Mouse (Mus musculus) heart, adult 2 months (tissue): ENCODE results near the gene Dnajc30. TPM values are rescaled to one million over a fixed set of nuclear protein-coding genes. Genes with fewer than 3 reads are reported as not detected.

Experiments used
- DNase-seq, 2 experiments: peaks; one replicate each; pipeline ENCODE4 v3.0.0; 2021
- H3K27ac ChIP-seq: fragments of 200-600 bp; 2 replicates; pipeline ENCODE4 v1.8.1; 2022
- H3K27me3 ChIP-seq: fragments of 200-500 bp; 2 replicates; pipeline ENCODE4 v1.6.1; 2012; ENCODE audit warnings: mild to moderate bottlenecking, low read length, inconsistent platforms, mixed read lengths; ENCODE audit not compliant: control insufficient read depth, insufficient read depth
- H3K36me3 ChIP-seq: fragments of 200-500 bp; 2 replicates; pipeline ENCODE4 v1.6.1; 2012; ENCODE audit warnings: low read length, inconsistent platforms; ENCODE audit not compliant: control insufficient read depth, insufficient read depth
- H3K4me1 ChIP-seq: fragments of 200-500 bp; 2 replicates; pipeline ENCODE4 v1.6.1; 2011; ENCODE audit warnings: low read length; ENCODE audit not compliant: control insufficient read depth, insufficient read depth
- H3K4me3 ChIP-seq: fragments of 200-600 bp; 2 replicates; pipeline ENCODE4 v1.8.1; 2022
- H3K79me2 ChIP-seq: fragments of 200-500 bp; replicated peaks from 2 replicates; pipeline ENCODE4 v1.6.1; 2012; ENCODE audit warnings: mild to moderate bottlenecking, inconsistent platforms, low read length, moderate library complexity, mixed read lengths; ENCODE audit not compliant: control insufficient read depth, insufficient read depth
- H3K9ac ChIP-seq: fragments of 200-500 bp; 2 replicates; pipeline ENCODE4 v1.6.1; 2012; ENCODE audit warnings: low read depth, mild to moderate bottlenecking, control low read depth, inconsistent platforms, low read length, mixed read lengths
- CTCF ChIP-seq: fragments of 200-600 bp; IDR thresholded peaks from 2 replicates; pipeline ENCODE4 v1.8.1; 2022; ENCODE audit warnings: antibody characterized with exemption, mild to moderate bottlenecking, moderate library complexity
- EP300 ChIP-seq: fragments of 200-500 bp; IDR thresholded peaks from 2 replicates; pipeline ENCODE4 v1.6.1; 2011; ENCODE audit warnings: low read depth, low read length, control low read depth; ENCODE audit not compliant: insufficient read depth
- POLR2A ChIP-seq: fragments of 200-500 bp; IDR thresholded peaks from 2 replicates; pipeline ENCODE4 v1.6.1; 2011; ENCODE audit warnings: mild to moderate bottlenecking, low read depth, low read length, control low read depth; ENCODE audit not compliant: insufficient read depth
- WGBS: fragments of 180-500 bp; shearing (Covaris S2); methylation state at CpG from one replicate; pipeline ENCODE4 v1.1.7; 2018; 5-methylcytosine and 5-hydroxymethylcytosine counted together
- intact Hi-C: fragments of 180-260 bp; cut with DNase I; formaldehyde crosslinking; loops from one replicate; pipeline ENCODE4 v1.15.1; 2025
- polyA plus RNA-seq: library from polyadenylated mRNA; depleted of rRNA; stranded (reverse); fragments of >200 nt; gene quantifications from 2 replicates; pipeline ENCODE4 v1.2.3, GENCODE M21; 2012
- total RNA-seq, 2 experiments: library from RNA; stranded (reverse); gene quantifications; 2 replicates each; pipeline ENCODE4 v1.2.3; 2021

Gene Dnajc30
- total and polyA plus RNA-seq, 3 experiments: 35.7 to 46.1 (median 38.4) TPM

- TF ChIP-seq EP300 (no peak), POLR2A (no peak), CTCF (no peak)
- intact Hi-C loops: no loop called here
Measured at GRCm38 (mm10) chr5:135070448-135070847, 6.4 kb downstream of the Dnajc30 start.

DNA sequence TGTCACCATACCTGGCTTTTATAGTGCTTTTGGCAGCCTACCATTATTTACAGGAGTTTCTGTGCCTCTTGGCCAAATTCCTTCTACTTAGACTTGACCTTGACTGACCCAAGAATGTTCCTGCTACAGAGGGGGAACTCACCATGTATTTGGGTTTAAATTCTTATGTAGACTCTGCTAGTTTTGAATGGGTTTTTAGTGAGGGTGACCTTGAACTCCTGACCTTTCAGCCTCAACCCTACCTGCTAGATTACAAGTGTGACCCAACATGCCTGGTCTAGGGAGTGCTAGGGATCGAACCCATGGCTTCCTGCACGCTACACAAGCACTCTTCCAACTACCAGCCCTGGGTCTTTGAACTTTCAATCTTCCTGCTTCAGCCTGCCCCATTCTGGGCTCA, 8.1 kb downstream of the Dnajc30 start:
- DNase-seq: no peak
- H3K4me1 ChIP-seq: no peaks in the 10 kb centered on the region
- intact Hi-C loops: no loop called here
- H3K79me2 ChIP-seq: no peaks in the 10 kb centered on the region
- WGBS: 92% methylated on average over 2 of the region's 2 CpGs
- H3K27me3 ChIP-seq: no peaks in the 10 kb centered on the region
- no peak for TF ChIP-seq EP300
- no peak for TF ChIP-seq CTCF
- TF ChIP-seq POLR2A: no peak
- H3K4me3 ChIP-seq: no peak overlapping the region
- no peaks in the 10 kb centered on the region for H3K36me3 ChIP-seq
- H3K27ac ChIP-seq: no peak overlapping the region
- H3K9ac ChIP-seq: no peak overlapping the region

More at GRCm38 (mm10) chr5:135070448-135070847, 6.4 kb downstream of the Dnajc30 start:
- Histone ChIP-seq H3K27ac (no peak overlapping the region), H3K36me3 (no peaks in the 10 kb centered on the region), H3K27me3 (no peaks in the 10 kb centered on the region), H3K4me3 (no peak overlapping the region), H3K9ac (no peak overlapping the region), H3K79me2 (no peaks in the 10 kb centered on the region), H3K4me1 (peaks cover 2% of the 10 kb centered on the region)
- 77% methylated on average over 3 of the region's 3 CpGs for WGBS
- DNase-seq: no peak

DNA sequence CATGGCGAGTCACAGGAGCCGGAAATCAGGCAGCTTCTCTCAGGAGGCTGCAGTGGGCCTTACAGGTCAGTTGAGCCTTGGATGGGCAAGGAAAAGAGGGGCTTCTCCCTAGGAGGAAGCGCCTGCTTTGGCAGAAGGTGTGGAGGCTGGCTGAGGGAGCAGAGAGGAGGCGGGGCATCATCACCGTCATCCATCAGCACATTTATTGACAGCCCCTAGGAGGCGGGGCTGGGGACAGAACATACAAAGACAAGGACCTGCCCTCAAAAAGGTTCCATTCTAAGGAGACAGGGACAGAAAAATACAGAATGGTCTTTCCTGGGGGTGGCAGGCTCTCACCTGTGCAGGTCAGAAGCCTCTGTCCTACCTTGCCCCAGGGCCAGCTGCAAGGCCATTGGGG, 8.7 kb downstream of the Dnajc30 start:
- WGBS: 83% methylated on average over 6 of the region's 6 CpGs
- Histone ChIP-seq H3K4me3 (no peak overlapping the region), H3K27me3 (no peaks in the 10 kb centered on the region), H3K9ac (no peak overlapping the region), H3K36me3 (no peaks in the 10 kb centered on the region), H3K79me2 (no peaks in the 10 kb centered on the region), H3K27ac (no peak overlapping the region), H3K4me1 (no peaks in the 10 kb centered on the region)
- intact Hi-C loops: no loop called here
- DNase-seq: no peak
- TF ChIP-seq CTCF: no peak
- TF ChIP-seq EP300: no peak
- no peak for TF ChIP-seq POLR2A

DNA sequence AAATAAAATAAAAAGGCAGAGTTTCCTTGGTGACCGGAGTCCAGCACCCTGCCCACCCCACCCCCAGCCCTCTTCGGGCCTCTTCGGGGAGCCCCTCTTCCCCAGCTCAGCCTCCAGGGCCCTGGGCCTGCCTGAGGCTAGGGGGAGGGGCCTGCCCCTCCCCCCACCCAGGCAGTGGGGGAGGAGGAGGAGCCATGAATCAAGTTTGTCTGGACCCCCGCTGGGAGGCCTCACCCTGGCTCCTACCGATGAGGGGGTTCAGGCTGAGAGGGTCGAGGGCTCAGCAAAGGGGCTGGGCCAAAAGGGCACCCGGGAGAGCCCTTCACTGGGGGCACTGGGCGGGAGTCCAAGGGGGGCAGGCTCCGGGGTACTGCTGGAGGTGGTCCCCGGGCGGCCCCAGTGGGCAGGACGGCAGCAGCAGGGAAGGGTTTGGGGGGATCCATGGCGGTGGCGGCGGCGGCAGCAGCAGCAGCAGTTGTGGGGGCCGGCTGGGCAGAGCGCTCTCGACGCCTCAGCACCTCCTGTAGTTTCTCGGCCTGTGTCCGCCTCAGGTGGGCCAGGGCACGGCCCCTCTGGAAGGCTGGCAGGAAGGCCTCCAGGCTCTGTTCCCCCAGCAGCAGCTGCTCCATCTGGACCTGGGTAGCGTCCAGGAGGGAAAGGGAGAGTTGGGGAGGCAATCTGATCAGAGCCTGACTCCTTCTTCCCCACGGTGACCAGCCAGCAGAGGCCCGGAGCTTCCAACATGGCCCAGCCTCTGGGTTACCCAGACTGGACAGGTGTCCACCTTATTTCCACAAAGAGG, 9.5 kb downstream of the Dnajc30 start:
- H3K9ac ChIP-seq: no peak overlapping the region
- intact Hi-C loops: loop anchor here (2.0 kb wide), 1 partner anchor 53 kb away; no protein-coding TSS in a partner anchor

GRCm38 (mm10) chr5:135075655-135076054, 11.7 kb downstream of the Dnajc30 start:
- 66% methylated on average over 4 of the region's 4 CpGs for WGBS
- no peaks in the 10 kb centered on the region for H3K36me3 ChIP-seq
- intact Hi-C loops: loop anchor here (2.0 kb wide), 1 partner anchor 55 kb away; no protein-coding TSS in a partner anchor
- no peak for DNase-seq
- H3K4me3 ChIP-seq: no peak overlapping the region
- TF ChIP-seq POLR2A (no peak), CTCF (peak; percentile 29)
- no peak overlapping the region for H3K9ac ChIP-seq
- H3K27ac ChIP-seq: no peak overlapping the region
- H3K79me2 ChIP-seq: no peaks in the 10 kb centered on the region
- H3K4me1 ChIP-seq: no peaks in the 10 kb centered on the region
- no peaks in the 10 kb centered on the region for H3K27me3 ChIP-seq

More for the DNA sequence above, 9.5 kb downstream of the Dnajc30 start:
- Histone ChIP-seq H3K36me3 (no peaks in the 10 kb centered on the region), H3K79me2 (no peaks in the 10 kb centered on the region), H3K4me1 (no peaks in the 10 kb centered on the region), H3K27me3 (no peaks in the 10 kb centered on the region), H3K27ac (no peak overlapping the region), H3K4me3 (no peak overlapping the region)
- 42% methylated on average over 26 of the region's 26 CpGs for WGBS
- no peak for DNase-seq
- TF ChIP-seq POLR2A (no peak), EP300 (no peak), CTCF (no peak)

GRCm38 (mm10) chr5:135076368-135076767, 12.4 kb downstream of the Dnajc30 start:
- 92% methylated on average over 14 of the region's 14 CpGs for WGBS
- H3K4me1 ChIP-seq: no peaks in the 10 kb centered on the region
- TF ChIP-seq POLR2A (no peak), CTCF (no peak), EP300 (no peak)
- DNase-seq: no peak
- no peaks in the 10 kb centered on the region for H3K36me3 ChIP-seq
- no peak overlapping the region for H3K4me3 ChIP-seq
- H3K79me2 ChIP-seq: no peaks in the 10 kb centered on the region
- no peaks in the 10 kb centered on the region for H3K27me3 ChIP-seq
- intact Hi-C loops: no loop called here
- H3K27ac ChIP-seq: no peak overlapping the region
- H3K9ac ChIP-seq: no peak overlapping the region
